Mouse (Mus musculus) CH12F3 (cell line): Measurements from ENCODE around the gene Emp1.

ENCODE experiments used
- in situ Hi-C: fragments of 300-500 bp; cut with MboI; formaldehyde crosslinking; loops from 2 replicates; pipeline ENCODE4 v1.14.3; 2020; ENCODE audit warnings: low sequenced_read_pairs

Emp1 gene

GRCm38 (mm10) chr6:135362459-135363159 lies at the start of gene Emp1:
Gene Emp1 (plus strand): TSS chr6:135362545.
- in situ Hi-C loops: loop anchor here (10.0 kb wide), 1 partner anchor 208 kb away; no protein-coding TSS in a partner anchor

DNA sequence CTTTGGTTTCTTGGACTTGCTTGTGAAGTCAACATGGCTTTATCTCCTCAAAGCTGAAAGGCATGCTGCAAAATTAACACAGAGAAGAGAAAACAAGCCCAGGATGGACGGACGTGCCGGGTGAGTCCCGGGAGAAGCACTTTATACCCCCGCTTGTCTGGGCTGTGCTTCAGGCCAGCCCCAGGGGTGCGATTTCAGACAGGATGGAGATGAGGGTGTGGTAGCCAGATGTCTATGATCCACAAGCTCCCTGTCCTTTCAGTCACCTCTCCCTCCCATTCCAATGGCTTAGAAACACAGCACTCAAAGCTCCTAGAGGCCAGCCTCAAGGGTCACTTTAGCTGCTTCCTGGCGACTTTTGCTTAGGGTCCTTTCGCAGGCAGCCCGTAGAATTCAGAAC lies 48.4 kb upstream of the Emp1 start:
- in situ Hi-C loops: no loop called here

- in situ Hi-C loops: no loop called here
These were observed 46.2 kb upstream of the Emp1 start for GRCm38 (mm10) chr6:135316141-135316540.

DNA sequence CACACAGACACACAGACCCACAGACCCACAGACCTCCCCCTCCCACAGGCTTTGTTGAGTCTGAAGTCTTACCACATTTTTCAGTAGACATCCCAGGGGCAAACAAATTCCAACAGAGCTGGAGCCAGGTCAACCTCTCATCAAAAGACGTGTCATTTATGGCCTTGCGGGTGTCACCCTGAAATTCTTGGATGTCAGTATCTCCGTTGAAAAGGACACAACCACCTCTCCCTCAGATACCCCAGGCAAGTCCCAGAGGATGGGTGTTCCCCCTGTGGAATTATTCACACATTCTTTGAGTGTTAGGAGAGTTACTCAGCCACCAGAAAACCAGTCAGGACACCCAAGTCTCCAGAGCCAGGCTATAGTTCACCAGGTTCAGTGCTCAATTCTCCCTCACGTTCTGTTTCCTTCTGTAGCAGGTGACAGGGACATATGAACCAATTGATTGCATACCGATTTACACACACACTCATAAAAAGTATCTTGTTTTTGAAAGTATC lies 42.9 kb upstream of the Emp1 start:
- in situ Hi-C loops: no loop called here

- in situ Hi-C loops: no loop called here
These were observed 39.6 kb upstream of the Emp1 start for GRCm38 (mm10) chr6:135322749-135323148.

- in situ Hi-C loops: no loop called here
These were observed 38.9 kb upstream of the Emp1 start for GRCm38 (mm10) chr6:135323311-135323982.

- in situ Hi-C loops: no loop called here
These were observed 38.2 kb upstream of the Emp1 start for GRCm38 (mm10) chr6:135324111-135324510.

DNA sequence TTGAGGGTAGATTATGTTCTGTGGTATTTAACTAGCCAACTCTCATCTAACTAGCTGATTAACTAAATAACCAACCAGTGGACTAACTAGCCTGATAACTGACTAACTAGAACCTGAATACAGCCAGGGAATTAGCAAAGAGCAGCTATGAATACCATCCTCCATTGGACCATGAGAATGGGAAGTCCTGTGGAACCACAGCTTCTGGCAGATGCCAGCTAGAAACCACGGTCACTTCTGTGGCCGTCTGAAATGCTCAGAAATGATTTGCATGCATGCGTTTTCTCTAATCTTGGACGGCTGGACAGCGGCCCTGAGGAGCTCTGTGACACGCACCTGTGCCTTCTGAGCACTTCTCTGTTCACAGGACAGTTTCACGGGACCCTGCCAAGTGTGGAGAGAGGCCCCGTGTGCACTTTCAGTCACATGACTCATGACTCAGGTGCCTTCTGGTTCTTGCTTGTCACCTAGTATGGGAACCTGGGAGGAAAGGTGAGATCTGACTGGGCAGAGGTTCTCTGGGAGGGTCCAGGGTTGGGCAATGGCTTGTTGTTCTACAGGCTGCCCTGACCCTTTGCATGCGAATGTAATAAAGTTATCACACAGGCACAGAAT lies 37.6 kb upstream of the Emp1 start:
- in situ Hi-C loops: no loop called here

GRCm38 (mm10) chr6:135326847-135327246 lies 35.5 kb upstream of the Emp1 start:
- in situ Hi-C loops: no loop called here

DNA sequence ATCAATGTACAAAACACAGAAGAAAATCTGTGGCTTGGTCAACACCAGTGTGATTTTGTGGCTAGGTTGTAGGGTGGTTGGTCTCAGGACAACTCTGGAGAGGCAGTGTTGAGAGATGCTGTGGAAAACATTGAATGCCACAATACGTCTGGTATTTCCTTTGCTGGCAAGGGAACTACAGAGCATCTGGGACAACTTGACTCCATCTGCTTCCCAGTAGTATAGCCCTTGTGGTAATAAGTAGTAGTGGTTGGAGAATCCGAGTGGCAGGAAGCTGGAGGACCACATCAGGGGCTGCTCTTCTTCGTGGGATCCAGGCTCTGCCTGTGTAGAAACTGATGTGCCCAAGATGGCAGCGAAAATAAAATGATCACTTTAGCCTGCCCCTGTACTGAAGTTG lies 30.4 kb upstream of the Emp1 start:
- in situ Hi-C loops: no loop called here

DNA sequence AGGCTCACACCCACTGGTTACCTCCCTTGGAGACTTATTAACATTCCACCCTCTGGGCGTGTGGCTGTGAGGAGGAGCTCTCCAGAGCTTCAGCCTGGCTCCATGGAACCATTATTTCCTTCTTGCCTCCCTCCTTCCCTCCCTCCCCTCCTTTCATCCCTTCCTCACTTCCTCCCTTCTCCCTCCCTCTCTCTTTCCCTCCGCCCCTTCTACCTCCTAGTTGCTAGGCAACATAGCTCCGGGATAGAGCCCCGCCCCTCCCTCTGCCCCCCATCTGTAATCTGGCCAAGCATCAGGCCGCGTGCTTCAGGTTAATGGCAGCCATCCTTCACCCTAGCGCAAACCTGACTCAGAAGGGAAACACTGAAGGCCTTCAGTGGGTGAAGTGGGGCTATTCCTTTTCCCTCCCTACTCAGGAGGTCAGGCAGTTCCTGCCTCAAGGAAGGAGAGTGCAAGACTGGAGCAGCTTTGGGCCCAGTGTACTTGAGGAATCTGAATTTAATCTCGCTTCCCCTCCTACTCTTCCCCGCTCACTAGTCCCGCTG lies 29.5 kb upstream of the Emp1 start:
- in situ Hi-C loops: no loop called here

GRCm38 (mm10) chr6:135333994-135334651 lies 28.2 kb upstream of the Emp1 start:
- in situ Hi-C loops: no loop called here

- in situ Hi-C loops: no loop called here
These were observed 26.0 kb upstream of the Emp1 start for GRCm38 (mm10) chr6:135336376-135336775.

DNA sequence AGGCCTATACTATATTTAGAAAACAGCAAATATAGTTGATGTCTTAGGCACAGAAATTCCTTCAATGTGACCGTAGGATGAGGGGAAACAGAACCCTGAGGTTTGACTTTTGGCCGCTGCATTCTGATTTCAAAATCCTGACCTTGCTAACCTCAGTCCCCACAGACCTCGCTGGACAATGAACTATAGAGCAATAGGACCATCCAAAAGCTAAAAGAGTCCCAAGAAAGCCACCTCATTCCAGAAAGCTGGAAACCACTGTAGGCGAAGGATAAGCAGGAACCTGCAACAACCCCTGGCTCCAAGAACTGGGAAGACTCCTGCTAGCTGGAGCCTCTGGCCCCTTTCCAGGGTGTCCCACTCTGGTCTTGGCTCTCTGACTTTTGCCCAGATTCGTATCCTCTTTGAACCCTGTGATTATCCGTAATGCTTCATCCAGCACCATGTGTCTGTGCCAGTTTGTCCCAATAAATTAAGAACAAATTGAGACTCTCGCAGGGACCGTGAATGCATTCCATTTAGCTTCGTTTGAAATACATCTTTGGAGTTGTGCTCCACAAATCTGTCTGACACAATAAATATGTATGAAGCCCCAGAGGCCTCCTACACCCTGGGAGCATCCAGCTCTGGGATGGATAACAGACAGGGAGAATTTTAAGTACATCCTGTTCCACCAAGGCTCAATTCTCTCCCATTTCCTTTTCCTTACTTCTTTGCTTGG lies 21.8 kb upstream of the Emp1 start:
- in situ Hi-C loops: no loop called here

- in situ Hi-C loops: no loop called here
These were observed 21.3 kb upstream of the Emp1 start for GRCm38 (mm10) chr6:135341076-135341378.

DNA sequence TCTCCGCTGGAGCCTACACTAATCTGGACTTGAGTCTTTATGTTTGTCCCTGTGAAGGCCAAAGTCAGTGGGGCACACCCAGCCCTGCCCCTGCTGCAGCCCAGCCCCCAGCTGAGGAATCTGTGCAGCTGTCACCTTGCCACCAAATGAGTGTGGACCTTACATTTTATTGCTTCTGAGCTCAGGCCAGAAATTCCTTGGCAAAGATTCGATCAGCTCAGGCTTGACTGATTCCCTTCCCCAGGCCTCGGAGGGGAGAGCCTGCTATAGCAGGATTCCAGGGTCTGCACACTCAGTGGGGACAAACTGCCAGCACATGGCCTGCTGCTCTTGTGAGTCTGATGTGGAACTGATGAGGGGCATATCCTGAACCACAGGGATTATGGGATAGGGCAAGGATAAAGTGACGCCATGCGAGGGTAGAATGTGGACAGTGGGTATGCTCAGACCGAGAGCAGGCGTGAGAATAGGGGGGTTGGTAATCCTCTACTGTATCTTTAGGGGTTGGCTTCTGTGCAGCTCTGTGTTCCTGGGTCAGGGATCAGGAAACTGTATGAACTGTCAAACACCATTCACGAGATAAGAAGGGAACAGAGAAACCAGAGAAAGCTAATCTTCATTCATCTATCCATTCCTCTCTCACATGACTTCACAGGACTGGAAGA lies 10.6 kb upstream of the Emp1 start:
- in situ Hi-C loops: no loop called here

- in situ Hi-C loops: no loop called here
These were observed 9.8 kb upstream of the Emp1 start for GRCm38 (mm10) chr6:135352537-135352936.

DNA sequence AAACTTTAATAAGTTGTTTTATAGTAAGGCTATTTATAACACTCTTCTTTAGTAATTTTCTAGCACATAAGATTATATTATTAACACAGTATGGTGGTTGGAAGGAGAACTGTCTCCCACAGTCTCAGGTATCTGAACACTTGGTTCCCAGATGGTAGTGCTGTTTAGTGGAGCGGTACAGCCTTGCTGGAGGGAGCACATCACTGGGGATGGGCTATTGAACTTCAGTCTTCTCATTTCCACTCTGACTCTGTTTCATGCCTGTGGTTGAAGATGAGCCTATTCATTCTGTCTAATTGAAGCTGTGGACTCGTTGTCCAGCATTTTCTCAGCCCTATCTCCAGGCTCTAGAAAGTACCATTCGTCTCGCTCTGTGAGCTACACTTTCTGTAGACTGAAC lies 7.4 kb upstream of the Emp1 start:
- in situ Hi-C loops: no loop called here

- in situ Hi-C loops: loop anchor here (10.0 kb wide), 1 partner anchor 206 kb away; no protein-coding TSS in a partner anchor
These were observed 2.0 kb upstream of the Emp1 start for GRCm38 (mm10) chr6:135360331-135360730.

DNA sequence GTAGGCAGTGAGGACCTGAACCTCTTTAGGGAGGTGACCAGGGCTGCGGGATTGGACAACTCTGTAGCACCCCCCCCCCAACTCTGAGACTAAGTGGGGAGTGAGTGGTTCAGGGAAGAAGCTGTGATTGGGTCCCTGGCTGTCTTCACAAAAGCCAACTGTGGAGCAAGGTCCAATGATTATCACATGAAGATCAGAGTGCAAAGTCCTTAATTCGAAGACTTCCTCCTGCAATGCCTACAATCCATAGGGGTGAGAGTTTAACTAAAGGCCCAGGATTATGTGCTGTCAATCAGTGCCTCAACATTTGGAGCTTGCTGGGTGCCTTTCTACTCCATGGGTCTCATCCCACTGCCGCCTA lies 267 bp upstream of the Emp1 start:
- in situ Hi-C loops: loop anchor here (10.0 kb wide), 1 partner anchor 207 kb away; no protein-coding TSS in a partner anchor
